Mouse (Mus musculus) intestine, embryonic 16.5 days (tissue): ENCODE measurements around the gene Taf3. TPM values are rescaled to one million over a fixed set of nuclear protein-coding genes. Genes with fewer than 3 reads are reported as not detected.
A peak's percentile ranks its signal among the peaks of the same experiment; 100 is the strongest.

ENCODE experiments used
- ATAC-seq: fragments of 200-750 bp; cut with Nextera tagmentation; 2 replicates; pipeline ENCODE4 v1.8.0; 2017; ENCODE audit warnings: moderate TSS enrichment, moderate library complexity
- H3K27ac ChIP-seq: fragments of 300-500 bp; sonication (generic); 2 replicates; pipeline ENCODE4 v1.5.1; 2014; ENCODE audit warnings: mild to moderate bottlenecking, low read length
- H3K27me3 ChIP-seq: fragments of 300-500 bp; sonication (generic); replicated peaks from 2 replicates; pipeline ENCODE4 v1.6.1; 2014; ENCODE audit warnings: low read length, control low read depth, mixed read lengths; ENCODE audit not compliant: control insufficient read depth, insufficient read depth
- H3K36me3 ChIP-seq: fragments of 300-500 bp; sonication (generic); 2 replicates; pipeline ENCODE4 v1.6.1; 2014; ENCODE audit warnings: low read length, control low read depth; ENCODE audit not compliant: control insufficient read depth, insufficient read depth
- H3K4me1 ChIP-seq: fragments of 300-500 bp; sonication (generic); 2 replicates; pipeline ENCODE4 v1.6.1; 2014; ENCODE audit warnings: low read length, control low read depth, mixed read lengths; ENCODE audit not compliant: control insufficient read depth, insufficient read depth
- H3K4me2 ChIP-seq: fragments of 300-500 bp; sonication (generic); 2 replicates; pipeline ENCODE4 v1.6.1; 2014; ENCODE audit warnings: low read depth, low read length, control low read depth
- H3K4me3 ChIP-seq: fragments of 300-500 bp; sonication (generic); 2 replicates; pipeline ENCODE4 v1.5.1; 2014; ENCODE audit warnings: mild to moderate bottlenecking, low read length
- H3K9ac ChIP-seq: fragments of 300-500 bp; sonication (generic); 2 replicates; pipeline ENCODE4 v1.6.1; 2014; ENCODE audit warnings: low read depth, low read length
- H3K9me3 ChIP-seq: fragments of 300-500 bp; sonication (generic); 2 replicates; pipeline ENCODE4 v1.6.1; 2016; ENCODE audit warnings: low read length, control low read depth; ENCODE audit not compliant: control insufficient read depth
- WGBS: fragments of 180-500 bp; shearing (Covaris S2); extraction: QIAGEN DNeasy Blood & Tissue Kit; methylation state at CpG from one replicate; pipeline ENCODE4 v1.1.7; 2014; 5-methylcytosine and 5-hydroxymethylcytosine counted together
- polyA plus RNA-seq: library from polyadenylated mRNA; unstranded; fragments of >200 nt; fragmentation: Nextera tagmentation; extraction: Ambion mirVana; gene quantifications from 2 replicates; pipeline ENCODE4 v1.2.1, GENCODE M21; 2015

The Taf3 gene
- polyA plus RNA-seq, 1 experiment from 2014 or later, result 8.9 TPM

DNA sequence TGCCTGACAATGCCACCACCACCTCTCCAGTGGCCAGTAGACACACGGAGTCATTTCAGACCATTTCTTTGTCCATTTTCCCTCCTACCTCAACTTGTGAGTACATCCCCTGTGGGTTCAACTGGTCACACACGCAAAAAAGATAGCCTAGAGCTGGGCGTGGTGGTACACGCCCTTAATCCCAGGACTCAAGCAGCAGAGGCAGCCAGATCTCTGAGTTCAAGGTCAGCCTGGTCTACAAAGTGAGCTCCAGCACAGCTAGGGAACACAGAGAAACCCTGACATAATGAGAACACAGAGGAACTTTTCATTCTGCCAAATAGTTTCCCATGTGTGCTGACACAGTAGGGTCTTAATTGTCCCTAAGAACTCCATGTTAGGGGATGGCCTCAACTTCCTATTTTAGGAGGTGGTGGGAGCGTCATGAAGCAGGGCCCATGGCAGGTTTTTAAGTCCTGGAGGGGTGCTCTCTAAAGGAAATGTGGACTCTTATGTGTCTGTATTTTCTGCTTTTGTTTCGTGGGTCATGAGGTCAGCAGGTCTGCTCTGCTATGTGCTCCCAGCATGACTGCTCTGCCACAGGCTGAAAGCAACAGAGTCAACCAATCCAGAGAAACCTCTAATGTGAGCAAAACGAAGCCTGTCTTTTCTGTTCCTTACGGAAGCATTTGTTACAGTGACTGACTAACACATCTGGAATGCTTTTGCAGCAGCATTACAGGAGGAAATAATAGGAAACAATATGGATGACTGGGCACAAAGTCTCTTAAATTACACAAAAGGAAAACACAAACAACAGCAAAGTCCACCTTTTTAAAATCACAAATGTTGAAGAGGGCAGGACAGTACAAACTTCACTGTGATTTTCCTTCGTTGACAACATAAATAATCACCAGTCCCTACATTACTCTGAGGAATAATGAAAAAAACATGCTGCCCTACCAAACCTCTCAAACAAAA, 92.5 kb downstream of the Taf3 start:
- Histone ChIP-seq H3K36me3 (0 out of 2 replicates have a peak, but pooled peaks cover 7% of the 10 kb centered on the region), H3K27ac (no peak overlapping the region), H3K27me3 (no peaks in the 10 kb centered on the region), H3K4me2 (no peak overlapping the region), H3K9ac (no peak overlapping the region), H3K4me1 (no peaks in the 10 kb centered on the region; the same call in 1 of the 2 replicates), H3K4me3 (no peak overlapping the region), H3K9me3 (no peaks in the 10 kb centered on the region)
- WGBS, result 63% methylated on average over 9 of the region's 9 CpGs
- no peak for ATAC-seq

DNA sequence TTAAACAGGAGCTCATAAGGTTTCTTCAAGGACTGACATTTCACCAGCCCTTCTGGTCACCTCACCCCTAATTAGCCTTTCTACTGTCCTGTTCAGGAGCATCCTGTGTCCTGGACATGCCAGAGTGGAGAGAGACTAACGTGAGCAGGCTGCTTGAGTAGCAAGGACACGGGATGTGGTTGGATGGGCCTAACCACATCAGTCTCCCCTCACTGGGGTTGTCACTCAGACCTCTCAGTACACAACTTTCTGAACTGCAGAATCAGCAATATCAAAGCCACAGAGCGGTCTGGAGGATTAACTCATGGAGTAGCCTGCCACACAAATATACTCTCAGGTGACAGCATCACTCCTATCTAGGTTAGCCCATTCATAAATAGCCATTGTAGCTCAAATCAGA, 101.7 kb downstream of the Taf3 start:
- ATAC-seq, result no peak
- no peak overlapping the region for H3K27ac ChIP-seq
- no peak overlapping the region for H3K4me3 ChIP-seq
- H3K4me1 ChIP-seq, result no peaks in the 10 kb centered on the region
- H3K9me3 ChIP-seq, result no peaks in the 10 kb centered on the region
- no peaks in the 10 kb centered on the region for H3K27me3 ChIP-seq
- WGBS, result 76% methylated on average over 3 of the region's 3 CpGs
- no peak overlapping the region for H3K4me2 ChIP-seq
- no peaks in the 10 kb centered on the region for H3K36me3 ChIP-seq
- no peak overlapping the region for H3K9ac ChIP-seq

- Histone ChIP-seq H3K9me3 (no peaks in the 10 kb centered on the region), H3K27me3 (no peaks in the 10 kb centered on the region), H3K9ac (no peak overlapping the region), H3K4me2 (no peak overlapping the region), H3K4me1 (no peaks in the 10 kb centered on the region), H3K4me3 (no peak overlapping the region), H3K27ac (no peak overlapping the region), H3K36me3 (no peaks in the 10 kb centered on the region)
- no peak for ATAC-seq
- 93% methylated on average over 4 of the region's 4 CpGs for whole genome bisulfite sequencing
Observed at GRCm38 (mm10) chr2:9945611-9946010, 102.8 kb downstream of the Taf3 start.

GRCm38 (mm10) chr2:9943011-9943410, 105.4 kb downstream of the Taf3 start:
- no peak overlapping the region for H3K27ac ChIP-seq
- no peak overlapping the region for H3K4me3 ChIP-seq
- WGBS, result 73% methylated on average over 1 of the region's 1 CpGs
- no peak overlapping the region for H3K9ac ChIP-seq
- no peaks in the 10 kb centered on the region for H3K36me3 ChIP-seq
- no peaks in the 10 kb centered on the region for H3K27me3 ChIP-seq
- no peak overlapping the region for H3K4me2 ChIP-seq
- no peak for ATAC-seq
- no peaks in the 10 kb centered on the region for H3K4me1 ChIP-seq
- H3K9me3 ChIP-seq, result no peaks in the 10 kb centered on the region

- H3K4me2 ChIP-seq, result no peak overlapping the region
- no peak overlapping the region for H3K9ac ChIP-seq
- 78% methylated on average over 4 of the region's 4 CpGs for WGBS
- H3K4me1 ChIP-seq, result no peaks in the 10 kb centered on the region
- no peak for ATAC-seq
- H3K27ac ChIP-seq, result no peak overlapping the region
- H3K27me3 ChIP-seq, result no peaks in the 10 kb centered on the region
- no peaks in the 10 kb centered on the region for H3K9me3 ChIP-seq
- H3K36me3 ChIP-seq, result no peaks in the 10 kb centered on the region
- H3K4me3 ChIP-seq, result no peak overlapping the region
Observed at GRCm38 (mm10) chr2:9939250-9939649, 109.1 kb downstream of the Taf3 start.

DNA sequence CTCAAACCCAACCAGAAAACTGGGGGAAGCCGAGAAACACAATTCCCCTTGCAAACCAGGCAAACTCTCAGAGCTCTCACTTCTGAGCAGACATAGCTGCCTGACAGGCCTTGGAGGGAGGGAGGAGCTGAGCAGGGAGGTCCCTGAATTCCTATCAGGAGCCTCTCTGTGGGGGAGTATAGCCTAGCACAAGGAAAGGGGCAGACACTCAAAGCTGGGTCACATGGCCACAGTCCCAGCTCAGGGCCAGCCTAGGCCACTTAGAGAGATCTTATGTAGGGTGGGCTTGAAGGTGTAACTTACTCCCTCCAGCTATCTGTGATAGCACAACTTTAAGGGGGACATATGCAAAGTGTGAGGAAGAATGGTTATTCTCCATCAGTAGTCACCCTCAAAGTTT, 112.4 kb downstream of the Taf3 start:
- no peaks in the 10 kb centered on the region for H3K9me3 ChIP-seq
- no peaks in the 10 kb centered on the region for H3K36me3 ChIP-seq
- no peak for ATAC-seq
- no peaks in the 10 kb centered on the region for H3K4me1 ChIP-seq
- H3K27me3 ChIP-seq, result no peaks in the 10 kb centered on the region
- no peak overlapping the region for H3K9ac ChIP-seq
- 0% methylated on average over 1 of the region's 1 CpGs for WGBS
- H3K4me3 ChIP-seq, result no peak overlapping the region
- no peak overlapping the region for H3K4me2 ChIP-seq
- no peak overlapping the region for H3K27ac ChIP-seq

DNA sequence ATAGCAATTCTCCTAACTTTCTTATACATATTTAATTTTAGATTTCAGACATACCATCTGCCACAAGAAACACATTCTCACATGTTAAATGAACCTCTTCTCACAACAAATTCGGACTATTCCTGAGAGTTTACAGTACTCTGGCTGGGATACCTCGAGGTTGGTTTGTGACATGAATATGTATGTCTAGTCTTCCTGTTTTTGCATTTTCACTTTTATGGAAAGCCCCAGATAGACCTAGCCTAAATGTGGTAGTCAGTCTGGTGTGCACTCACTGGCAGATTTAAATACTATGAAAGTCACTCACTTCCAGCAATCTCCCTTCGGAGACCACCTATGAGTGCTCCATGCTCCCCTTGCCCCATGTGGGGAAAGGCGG, 121.5 kb downstream of the Taf3 start:
- H3K36me3 ChIP-seq, result no peaks in the 10 kb centered on the region
- no peaks in the 10 kb centered on the region for H3K9me3 ChIP-seq
- ATAC-seq, result no peak
- no peak overlapping the region for H3K4me3 ChIP-seq
- H3K9ac ChIP-seq, result no peak overlapping the region
- H3K27ac ChIP-seq, result no peak overlapping the region
- 74% methylated on average over 4 of the region's 4 CpGs for WGBS
- H3K4me2 ChIP-seq, result no peak overlapping the region
- H3K27me3 ChIP-seq, result no peaks in the 10 kb centered on the region
- peaks cover 4% of the 10 kb centered on the region; the same call in 1 of the 2 replicates for H3K4me1 ChIP-seq

DNA sequence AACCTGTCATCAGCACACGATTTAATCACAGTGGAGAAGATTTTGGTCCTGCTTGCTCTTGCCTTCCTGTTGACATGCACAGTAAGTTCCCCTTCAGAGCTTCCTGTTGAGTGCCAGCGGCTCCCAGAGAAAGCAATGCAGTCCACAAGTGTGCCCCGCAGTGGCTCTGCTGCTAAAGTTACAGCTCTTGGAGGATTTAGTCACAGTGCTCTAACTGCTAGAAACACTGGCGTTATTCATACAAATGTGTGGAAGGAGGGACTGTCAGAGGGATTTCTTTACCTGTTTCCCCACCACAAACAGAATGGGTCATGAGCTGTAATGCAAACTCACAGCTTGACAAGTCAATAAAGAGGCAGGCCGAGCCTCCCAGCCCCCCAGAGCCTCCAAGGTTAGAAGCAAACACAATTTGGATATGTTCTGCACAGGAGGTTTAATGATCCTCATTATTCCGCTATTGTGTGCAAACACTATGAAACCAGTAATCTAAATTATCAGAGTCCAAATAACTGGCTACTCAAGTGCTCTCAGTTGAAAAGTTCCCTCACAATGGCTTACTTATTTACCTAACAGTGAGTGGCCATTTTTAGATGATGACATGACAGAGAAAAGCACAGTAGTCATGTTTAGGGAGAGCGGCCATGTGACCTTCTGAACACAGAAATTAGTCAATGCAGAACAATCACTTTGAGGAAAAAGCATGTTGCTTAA, 122.0 kb downstream of the Taf3 start:
- no peaks in the 10 kb centered on the region for H3K27me3 ChIP-seq
- H3K9me3 ChIP-seq, result no peaks in the 10 kb centered on the region
- WGBS, result 42% methylated on average over 7 of the region's 7 CpGs
- no peaks in the 10 kb centered on the region for H3K36me3 ChIP-seq
- H3K27ac ChIP-seq, result no peak overlapping the region
- no peak overlapping the region for H3K4me2 ChIP-seq
- no peak overlapping the region for H3K4me3 ChIP-seq
- no peak overlapping the region for H3K9ac ChIP-seq
- peak; percentile 42; the same call in 1 of the 2 replicates for ATAC-seq
- H3K4me1 ChIP-seq, result peaks cover 4% of the 10 kb centered on the region; the same call in 1 of the 2 replicates

GRCm38 (mm10) chr2:9918691-9919471, 129.5 kb downstream of the Taf3 start:
- Histone ChIP-seq H3K4me1 (no peaks in the 10 kb centered on the region), H3K36me3 (peaks cover 7% of the 10 kb centered on the region; the same call in 1 of the 2 replicates), H3K9ac (no peak overlapping the region), H3K27ac (peak overlapping the region; percentile 39; the same call in 1 of the 2 replicates), H3K9me3 (no peaks in the 10 kb centered on the region), H3K4me2 (peak overlapping the region; percentile 21; the same call in 1 of the 2 replicates), H3K27me3 (no peaks in the 10 kb centered on the region), H3K4me3 (no peak overlapping the region)
- peak; percentile 96 for ATAC-seq
- 64% methylated on average over 17 of the region's 17 CpGs for WGBS
